Comparison of ENCODE assay signal across 8 mouse cellular contexts in genomic region chr5:74793431-74793830, GRCm38 (mm10).
A peak's percentile ranks its signal among the peaks of the same experiment; 100 is the strongest.
DNase-seq lines count a peak whose midpoint lies in the region; ATAC-seq and TF ChIP-seq lines count a peak whose summit lies in the region.

No protein-coding gene starts in this region.

- H3K36me3 ChIP-seq in embryonic facial prominence, embryonic 12.5 days: no peaks in the 10 kb centered on the region
- H3K36me3 ChIP-seq in intestine, embryonic 14.5 days (ENCODE audit: control insufficient read depth, insufficient read depth, low read length): no peaks in the 10 kb centered on the region
- no peaks in the 10 kb centered on the region for H3K36me3 ChIP-seq in limb, embryonic 14.5 days (ENCODE audit: control insufficient read depth, insufficient read depth, low read length)

- H3K4me2 ChIP-seq in embryonic facial prominence, embryonic 12.5 days (replicated peaks): no peak overlapping the region
- no peak overlapping the region for H3K4me2 ChIP-seq in intestine, embryonic 14.5 days (ENCODE audit: low read length)
- H3K4me2 ChIP-seq in limb, embryonic 14.5 days (replicated peaks; ENCODE audit: low read depth, low read length, severe bottlenecking): no peak overlapping the region

- DNase-seq in adrenal gland, adult 2 months: peak; percentile 22
- DNase-seq in adrenal gland, adult 18-20 months (ENCODE audit: low spot score in 2 of 2): no peak
- no peak for DNase-seq in intestine, embryonic 14.5 days (ENCODE audit: low spot score)
- peak; percentile 42 for DNase-seq in limb, embryonic 14.5 days (ENCODE audit: low spot score)
- DNase-seq in Muller cell, postnatal 12 days (ENCODE audit: inconsistent ontology term): no peak
- no peak for DNase-seq in cerebellum, adult 2 months
- DNase-seq in cerebellum, postnatal 14 days: no peak

- no peak for TF ChIP-seq POLR2A in limb, embryonic 14.5 days (IDR thresholded peaks at IDR 0.05; ENCODE audit: borderline replicate concordance, extremely low read depth, insufficient read depth, insufficient read length)
- no peak for TF ChIP-seq POLR2A in cerebellum, adult 2 months (IDR thresholded peaks at IDR 0.05; ENCODE audit: borderline replicate concordance, insufficient read depth, low read length)

- peaks cover 16% of the 10 kb centered on the region for H3K4me1 ChIP-seq in embryonic facial prominence, embryonic 12.5 days
- H3K4me1 ChIP-seq in intestine, embryonic 14.5 days (replicated peaks; ENCODE audit: control insufficient read depth, insufficient read depth, low read length): peaks cover 31% of the 10 kb centered on the region
- peaks cover 27% of the 10 kb centered on the region for H3K4me1 ChIP-seq in limb, embryonic 14.5 days (ENCODE audit: control insufficient read depth, insufficient read depth, low read length)
- H3K4me1 ChIP-seq in cerebellum, adult 2 months (ENCODE audit: control insufficient read depth, insufficient read depth, low read length): no peaks in the 10 kb centered on the region

- H3K9me3 ChIP-seq in embryonic facial prominence, embryonic 12.5 days: no peaks in the 10 kb centered on the region
- no peaks in the 10 kb centered on the region; the same call in 1 of the 2 replicates for H3K9me3 ChIP-seq in intestine, embryonic 14.5 days (ENCODE audit: control insufficient read depth, low read length)
- H3K9me3 ChIP-seq in limb, embryonic 14.5 days (ENCODE audit: control insufficient read depth, low read length): no peaks in the 10 kb centered on the region

- TF ChIP-seq CTCF in cerebellum, adult 2 months (IDR thresholded peaks at IDR 0.05; ENCODE audit: borderline replicate concordance, insufficient read depth, low read depth, low read length): no peak

- H3K27ac ChIP-seq in embryonic facial prominence, embryonic 12.5 days: 0 out of 2 replicates have a peak overlapping the region, but pooled peaks have one; percentile 31
- peak overlapping the region; percentile 87 for H3K27ac ChIP-seq in intestine, embryonic 14.5 days (ENCODE audit: low read depth)
- H3K27ac ChIP-seq in limb, embryonic 14.5 days (replicated peaks; ENCODE audit: low read depth, low read length): peak overlapping the region; percentile 83
- no peak overlapping the region for H3K27ac ChIP-seq in cerebellum, adult 2 months (ENCODE audit: insufficient read depth, low read length)

- ATAC-seq in embryonic facial prominence, embryonic 12.5 days (ENCODE audit: insufficient number of reproducible peaks, insufficient read depth, low FRiP score, low TSS enrichment): no peak
- ATAC-seq in intestine, embryonic 14.5 days (replicated peaks; ENCODE audit: low FRiP score, low TSS enrichment, low read depth): no peak
- ATAC-seq in limb, embryonic 14.5 days (ENCODE audit: low FRiP score, low read depth): no peak

- H3K27me3 ChIP-seq in embryonic facial prominence, embryonic 12.5 days: no peaks in the 10 kb centered on the region
- H3K27me3 ChIP-seq in intestine, embryonic 14.5 days (replicated peaks; ENCODE audit: control insufficient read depth, insufficient read depth, low read length): no peaks in the 10 kb centered on the region
- H3K27me3 ChIP-seq in limb, embryonic 14.5 days (ENCODE audit: control insufficient read depth, insufficient read depth, low read length): no peaks in the 10 kb centered on the region
- no peaks in the 10 kb centered on the region for H3K27me3 ChIP-seq in cerebellum, adult 2 months (ENCODE audit: control insufficient read depth, insufficient read depth, low read length)

- no peak overlapping the region for H3K9ac ChIP-seq in embryonic facial prominence, embryonic 12.5 days
- no peak overlapping the region for H3K9ac ChIP-seq in intestine, embryonic 14.5 days (ENCODE audit: low read length)
- H3K9ac ChIP-seq in limb, embryonic 14.5 days (ENCODE audit: low read depth, low read length, severe bottlenecking): no peak overlapping the region

- WGBS in embryonic facial prominence, embryonic 12.5 days: 31% methylated on average over 4 of the region's 4 CpGs
- WGBS in intestine, embryonic 14.5 days: 23% methylated on average over 4 of the region's 4 CpGs
- 38% methylated on average over 4 of the region's 4 CpGs for WGBS in limb, embryonic 14.5 days
- WGBS in cerebellum, adult 2 months: 62% methylated on average over 4 of the region's 4 CpGs

- H3K4me3 ChIP-seq in embryonic facial prominence, embryonic 12.5 days: no peak overlapping the region
- H3K4me3 ChIP-seq in intestine, embryonic 14.5 days (ENCODE audit: low read depth, low read length): no peak overlapping the region
- no peak overlapping the region for H3K4me3 ChIP-seq in limb, embryonic 14.5 days (replicated peaks; ENCODE audit: low read length)
- H3K4me3 ChIP-seq in cerebellum, adult 2 months (replicated peaks; ENCODE audit: insufficient read depth, low read depth, low read length): no peak overlapping the region

Comparison
In these comparisons a context has a peak if more than half of its experiments do, and no peak if none do; other contexts are left out.
1. DNase-seq: peak in adrenal gland, adult 2 months (single experiment) and limb, embryonic 14.5 days (single experiment); none in adrenal gland, adult 18-20 months (0 of 2), intestine, embryonic 14.5 days (single experiment), Muller cell, postnatal 12 days (single experiment), cerebellum, adult 2 months (0 of 2) and cerebellum, postnatal 14 days (0 of 2).